Mouse (Mus musculus) E14TG2a.4 (cell line): Measurements from ENCODE around the gene Pdgfra.

Experiments used
- CTCF ChIP-seq: conservative IDR thresholded peaks from 2 replicates; pipeline ENCODE4 v1.5.1; 2014; ENCODE audit warnings: low read length
- NANOG ChIP-seq: IDR thresholded peaks from 2 replicates; pipeline ENCODE4 v1.6.1; 2014; ENCODE audit warnings: borderline replicate concordance, low read length, mixed read lengths
- POU5F1 ChIP-seq: IDR thresholded peaks from 2 replicates; pipeline ENCODE4 v1.6.1; 2014; ENCODE audit warnings: low read length, borderline replicate concordance

- TF ChIP-seq CTCF: no peak
- no peak for TF ChIP-seq NANOG
- no peak for TF ChIP-seq POU5F1
These were observed 3.2 kb downstream of the Pdgfra start for GRCm38 (mm10) chr5:75155281-75155680.
